Mouse (Mus musculus) adrenal gland, postnatal 10 days (tissue): Measurements from ENCODE around the gene Gm17267. TPM values are rescaled to one million over a fixed set of nuclear protein-coding genes. Genes with fewer than 3 reads are reported as not detected.
"Not testable (repeated sequence)": the region's sequence is repeated elsewhere in the genome, so short reads cannot be mapped to it uniquely, and the experiment has no call there.

Source experiments
- DNase-seq: peaks from one replicate; pipeline ENCODE4 v3.0.0; 2021; ENCODE audit warnings: mixed read lengths
- long read RNA-seq, 2 experiments: library from polyadenylated mRNA; stranded (forward); transcript quantifications; one replicate each; pipeline ENCODE4 v2.0.0; 2021
- total RNA-seq, 2 experiments: library from RNA; stranded (reverse); gene quantifications; 2 replicates each; pipeline ENCODE4 v1.2.3; 2021

Gene Gm17267
- total RNA-seq, result not detected
- long read RNA-seq, experiment 1, result 0 reads
- long read RNA-seq, experiment 2, result 0 reads

GRCm38 (mm10) chrX:126017257-126017656 is at the start of gene Gm17267:
Gm17267 (plus strand) TSS chrX:126017557.
- DNase-seq, result not testable (repeated sequence)
